Mouse (Mus musculus): ENCODE measurements around the gene Khsrp.

DNA sequence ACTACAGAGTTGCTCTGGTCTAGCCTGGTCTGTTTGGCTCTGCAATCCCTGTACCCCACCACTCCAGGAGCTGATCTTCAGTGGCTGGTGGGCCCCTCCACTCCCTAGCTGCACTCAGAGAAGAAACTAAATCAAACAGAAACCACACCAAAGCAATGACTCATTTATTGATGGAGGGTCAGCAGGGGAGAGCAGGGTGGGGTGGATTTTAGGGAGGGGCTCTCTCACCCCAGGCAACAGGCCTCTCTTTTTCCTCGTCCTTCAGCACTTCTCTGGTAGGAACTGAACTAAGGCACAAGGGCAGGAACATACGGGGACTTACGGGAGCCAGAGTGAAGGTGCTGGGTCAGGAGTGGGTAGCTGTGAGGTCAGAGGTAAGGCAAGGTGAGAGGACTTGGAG is 48.6 kb upstream of the Khsrp start:
- no peak for TF ChIP-seq CTCF (IDR thresholded peaks at IDR 0.05; ENCODE audit: insufficient read depth, low read length)
- TF ChIP-seq POLR2A (IDR thresholded peaks at IDR 0.05; ENCODE audit: borderline replicate concordance, extremely low read depth, low read depth, low read length), result no peak

Measured in lung, adult 2 months (tissue).